Mouse (Mus musculus) heart, postnatal 36 days (tissue): ENCODE results near the gene Gm47841. TPM values are rescaled to one million over a fixed set of nuclear protein-coding genes. Genes with fewer than 3 reads are reported as not detected.

ENCODE experiments used
- DNase-seq, 2 experiments: peaks; one replicate each; pipeline ENCODE4 v3.0.0; 2021 to 2022
- intact Hi-C: fragments of 180-260 bp; cut with DNase I; formaldehyde crosslinking; loops from one replicate; pipeline ENCODE4 v1.15.1; 2025
- total RNA-seq, 2 experiments: library from RNA; stranded (reverse); gene quantifications; 2 replicates each; pipeline ENCODE4 v1.2.3; 2021

The Gm47841 gene
- total RNA-seq, result not detected

GRCm38 (mm10) chr15:101047194-101047555, at the start of gene Gm47841:
Gene Gm47841 (minus strand): TSS chr15:101047397.
- peak in 1 of 2 experiments; percentile 29 for DNase-seq
- intact Hi-C loops, result loop anchor here (5.0 kb wide), 1 partner anchor 60 kb away; no protein-coding TSS in a partner anchor

- DNase-seq, result no peak
- intact Hi-C loops, result no loop called here
Measured at GRCm38 (mm10) chr15:101095392-101095791, 48.2 kb upstream of the Gm47841 start.

DNA sequence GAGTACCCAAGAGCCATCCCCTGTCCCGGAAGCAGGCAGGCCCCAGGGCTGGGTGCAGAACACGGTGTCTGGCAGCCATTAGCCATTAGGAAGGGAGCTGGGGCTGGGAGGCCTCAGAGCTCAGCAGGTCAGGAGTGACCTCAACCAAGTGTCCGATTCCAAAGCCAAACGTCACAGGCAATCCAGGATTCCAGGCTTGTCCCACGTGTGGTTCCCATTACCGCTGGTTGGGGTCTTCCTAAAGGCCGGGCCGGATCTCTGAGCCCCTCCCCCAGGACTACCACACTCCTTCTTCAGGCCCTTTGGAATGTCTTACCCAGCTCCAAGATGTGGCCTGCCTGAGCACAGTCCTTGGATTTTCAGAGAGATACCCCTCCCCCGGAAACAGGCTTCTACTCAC, 47.8 kb upstream of the Gm47841 start:
- no peak for DNase-seq
- intact Hi-C loops, result no loop called here

DNA sequence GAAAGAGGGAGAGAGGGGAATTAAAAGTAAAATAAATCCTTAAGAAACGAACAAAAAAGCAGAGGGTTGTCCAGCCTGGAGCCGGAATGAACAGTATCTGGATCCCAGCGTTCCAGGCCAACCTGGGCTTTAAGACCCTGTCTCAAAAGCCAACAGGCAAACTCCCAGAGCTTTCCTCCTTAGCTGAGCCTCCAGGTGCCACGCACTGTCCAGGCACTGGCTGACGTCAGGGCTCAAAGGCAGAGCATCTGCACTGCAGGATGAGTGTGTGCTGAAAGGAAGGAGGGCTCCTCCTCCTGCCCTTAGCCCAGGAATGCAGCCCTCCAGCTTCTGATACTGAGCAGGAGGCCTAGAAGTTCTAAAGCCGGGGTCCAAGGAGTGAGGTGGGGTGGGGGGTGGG, 46.8 kb upstream of the Gm47841 start:
- DNase-seq, result no peak
- intact Hi-C loops, result no loop called here

DNA sequence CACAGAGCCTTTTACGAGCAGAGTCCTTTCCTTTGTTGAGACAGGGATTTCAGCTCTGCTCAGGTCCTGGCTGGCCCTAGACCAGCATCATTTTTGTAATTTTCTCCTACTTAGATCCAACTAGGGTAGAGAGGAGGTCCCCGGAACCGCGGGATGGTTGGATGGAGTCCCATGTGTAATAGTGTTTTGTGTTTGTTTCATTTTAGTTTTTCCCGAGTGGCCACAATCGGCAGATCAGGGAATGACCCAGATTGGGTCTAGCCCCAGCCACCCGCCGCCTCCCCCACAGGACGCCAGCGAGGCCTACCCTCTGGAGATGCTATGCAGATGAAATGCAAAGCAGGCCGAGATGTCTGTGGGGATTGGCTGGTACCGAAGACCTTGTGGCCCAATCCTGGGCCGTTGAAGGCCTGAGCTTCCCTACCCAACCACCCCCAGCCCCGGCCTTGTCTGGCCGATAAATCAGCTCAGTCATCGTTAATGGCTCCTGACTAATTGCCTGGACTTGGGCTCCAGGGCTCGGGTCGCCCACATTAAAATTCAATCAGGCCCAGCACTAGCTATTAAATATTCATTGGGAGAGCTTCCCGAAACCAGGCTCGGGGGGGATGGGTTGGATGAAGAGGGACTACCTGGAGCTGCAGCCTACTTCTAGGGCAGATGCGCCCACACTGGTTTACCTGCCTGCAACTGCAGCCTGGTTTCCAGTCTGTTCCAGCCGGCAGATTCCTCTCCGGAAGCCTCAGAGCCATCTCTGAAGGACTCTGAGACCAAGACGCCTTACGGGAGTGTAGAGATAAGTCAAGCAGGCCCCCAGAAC, 45.8 kb upstream of the Gm47841 start:
- intact Hi-C loops, result no loop called here
- DNase-seq, result no peak

DNA sequence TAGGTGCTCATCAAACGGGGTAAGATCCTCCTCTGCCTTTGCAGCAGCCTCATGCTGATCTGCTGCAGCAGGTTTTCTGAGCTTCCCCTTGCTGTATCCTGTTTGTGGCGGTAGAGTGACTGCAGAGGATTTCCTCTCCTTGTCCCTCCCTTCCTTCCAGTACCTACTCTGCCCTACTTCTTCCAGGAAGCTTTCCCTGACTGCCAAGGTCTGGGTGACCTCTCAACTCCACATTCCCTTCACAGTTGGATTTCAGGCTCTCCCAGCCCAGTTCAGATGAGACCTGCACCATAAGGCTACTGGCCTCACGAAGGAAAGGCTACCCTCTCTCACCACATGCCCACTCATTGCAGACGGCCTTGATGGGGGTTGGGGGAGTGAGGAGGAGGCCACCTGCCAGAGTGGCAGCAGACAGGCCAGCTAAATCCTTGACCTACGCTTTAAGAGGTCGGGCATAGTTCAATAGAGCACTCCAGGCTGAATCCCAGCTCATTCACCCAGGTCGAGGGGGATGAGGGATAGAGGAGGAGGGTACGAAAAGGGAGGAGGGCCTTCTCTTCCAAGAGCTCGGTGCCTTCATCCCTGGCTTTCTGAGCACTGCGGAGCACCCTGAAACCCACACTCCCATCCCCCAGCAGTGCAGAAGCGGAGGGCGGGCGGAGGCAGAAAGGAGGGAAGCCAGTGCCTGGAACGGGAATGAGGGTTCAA, 45.1 kb upstream of the Gm47841 start:
- intact Hi-C loops, result no loop called here

GRCm38 (mm10) chr15:101091551-101091950, 44.4 kb upstream of the Gm47841 start:
- intact Hi-C loops, result no loop called here
- no peak for DNase-seq

More for the DNA sequence above, 45.1 kb upstream of the Gm47841 start:
- DNase-seq, result no peak

GRCm38 (mm10) chr15:101088291-101088690, 41.1 kb upstream of the Gm47841 start:
- DNase-seq, result no peak
- intact Hi-C loops, result no loop called here

GRCm38 (mm10) chr15:101086956-101087355, 39.8 kb upstream of the Gm47841 start:
- intact Hi-C loops, result no loop called here
- DNase-seq, result no peak

GRCm38 (mm10) chr15:101086451-101086850, 39.3 kb upstream of the Gm47841 start:
- DNase-seq, result no peak
- intact Hi-C loops, result no loop called here

DNA sequence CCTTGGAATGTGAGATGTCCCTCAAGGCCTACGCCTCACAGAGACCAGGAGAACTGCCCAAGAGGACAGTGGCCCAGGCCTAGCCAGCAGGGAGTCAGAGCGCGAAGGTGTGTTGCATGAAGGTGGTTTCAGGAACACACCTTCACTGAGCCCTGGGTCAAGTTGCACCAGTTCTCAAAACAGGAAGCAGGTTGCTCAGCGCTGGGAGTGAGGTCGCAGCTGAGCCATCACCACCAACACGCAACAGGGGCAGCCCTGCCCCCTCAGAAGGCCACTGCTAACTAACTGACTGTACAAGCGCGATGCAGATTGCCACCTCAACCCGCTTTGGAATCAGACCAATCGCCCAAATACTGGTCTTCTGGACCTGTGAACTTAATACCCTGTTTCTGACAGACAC, 37.3 kb upstream of the Gm47841 start:
- DNase-seq, result no peak
- intact Hi-C loops, result no loop called here

GRCm38 (mm10) chr15:101082236-101082635, 35.0 kb upstream of the Gm47841 start:
- no peak for DNase-seq
- intact Hi-C loops, result no loop called here

- intact Hi-C loops, result no loop called here
Measured at GRCm38 (mm10) chr15:101081035-101081548, 33.9 kb upstream of the Gm47841 start.

DNA sequence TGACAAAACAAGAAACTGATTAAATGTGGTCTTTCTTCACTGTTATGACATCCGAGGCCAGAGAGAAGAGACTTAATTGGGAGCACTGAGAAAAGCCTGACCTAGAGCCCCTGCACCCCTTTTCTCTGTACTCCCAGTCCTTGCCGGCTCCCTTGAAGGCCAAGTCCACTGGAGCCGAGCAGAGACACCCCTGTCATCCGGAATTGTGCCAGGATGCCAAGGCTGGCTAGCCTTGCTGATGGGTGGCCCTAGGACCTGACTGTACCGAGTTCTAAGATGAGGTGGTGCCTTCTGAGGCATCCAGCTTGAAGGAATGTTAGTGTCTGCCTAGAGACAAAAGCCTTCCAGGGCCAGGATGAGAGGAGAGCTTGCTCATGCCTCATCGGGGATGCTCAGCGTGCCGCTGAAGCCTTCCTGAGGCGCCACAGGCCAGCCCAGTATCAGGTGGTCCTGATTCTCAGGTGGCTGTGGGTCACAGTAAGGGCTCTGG, 32.9 kb upstream of the Gm47841 start:
- intact Hi-C loops, result no loop called here

More at GRCm38 (mm10) chr15:101081035-101081548, 33.9 kb upstream of the Gm47841 start:
- DNase-seq, result no peak

DNA sequence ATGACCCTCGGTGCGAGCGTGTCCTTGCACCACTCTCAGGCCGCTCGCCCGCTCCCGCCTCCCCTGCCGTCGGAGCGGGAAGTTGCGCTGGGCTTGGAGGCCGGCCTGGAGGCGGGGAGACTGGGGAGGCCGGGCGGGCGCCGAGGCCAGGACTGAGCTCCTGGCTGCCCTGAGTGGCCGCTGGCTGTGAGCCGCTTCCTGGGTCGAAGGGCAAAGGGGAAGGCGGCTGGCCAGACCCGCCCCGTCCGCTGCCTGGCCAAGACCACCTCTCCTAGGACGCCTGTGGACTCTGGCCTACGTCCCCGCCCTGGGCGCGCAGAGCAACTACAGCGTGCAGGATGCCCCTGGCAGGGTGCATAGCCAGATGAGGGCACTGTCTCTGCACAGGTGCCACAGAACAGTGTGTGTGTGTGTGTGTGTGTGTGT, 31.5 kb upstream of the Gm47841 start:
- DNase-seq, result peak; percentile 91 to 92
- intact Hi-C loops, result no loop called here

More for the DNA sequence above, 32.9 kb upstream of the Gm47841 start:
- no peak for DNase-seq

DNA sequence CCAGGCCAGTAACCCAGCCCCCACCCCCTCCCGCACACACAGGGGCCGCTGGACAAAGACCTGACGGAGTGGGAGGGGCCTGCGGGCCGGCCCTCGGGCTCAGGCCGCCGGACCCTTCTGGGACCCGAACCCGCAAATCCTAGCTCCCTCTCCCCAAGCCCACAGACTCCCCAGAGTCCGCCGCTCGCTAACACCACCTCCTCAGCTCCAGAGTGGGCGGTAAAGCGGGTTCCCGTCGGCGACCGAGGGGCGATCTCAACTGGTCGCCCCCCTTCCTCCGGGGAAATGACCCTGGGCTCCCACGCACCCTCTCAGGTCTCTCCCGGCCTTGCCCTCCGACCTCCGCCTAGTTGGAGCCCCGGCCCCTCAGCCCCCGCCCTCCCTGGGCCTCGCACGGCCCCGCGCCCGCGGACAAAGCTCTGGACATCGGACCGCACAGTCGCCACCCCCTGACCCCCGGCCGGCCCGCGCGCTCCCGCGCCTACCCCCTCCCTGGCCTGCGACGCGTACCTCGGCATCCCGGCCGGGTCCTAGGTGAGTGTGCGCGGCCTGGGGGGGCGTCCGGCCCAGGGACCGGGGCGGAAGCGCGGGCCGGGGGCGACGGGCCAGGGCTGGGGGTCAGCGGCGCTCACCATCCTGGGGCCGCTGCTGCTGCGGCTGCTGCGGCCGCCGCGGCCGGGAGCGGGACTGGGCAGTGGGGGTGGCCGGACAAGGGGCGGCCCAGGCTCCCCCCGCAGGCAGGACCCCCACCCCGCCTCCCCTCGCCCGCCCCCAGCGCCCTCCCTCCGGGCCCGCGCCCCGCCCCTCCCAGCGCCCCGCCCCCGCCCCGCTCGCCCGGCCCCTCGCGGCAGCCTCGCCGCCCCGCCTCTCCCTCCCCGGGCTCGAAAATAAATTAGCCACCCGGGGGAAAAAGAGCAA, 30.9 kb upstream of the Gm47841 start, which contains the start of gene Fignl2:
Fignl2 (minus strand) TSS at position 755 of the 918 bp plus-strand sequence.
- intact Hi-C loops, result no loop called here
- peak in 1 of 2 experiments; percentile 49 for DNase-seq

- intact Hi-C loops, result no loop called here
- peak in 1 of 2 experiments; percentile 29 for DNase-seq
Measured at GRCm38 (mm10) chr15:101077001-101077812, 30.0 kb upstream of the Gm47841 start.

- DNase-seq, result no peak
- intact Hi-C loops, result no loop called here
Measured at GRCm38 (mm10) chr15:101076071-101077000, 29.1 kb upstream of the Gm47841 start.
